Mouse (Mus musculus) stomach, postnatal 0 days (tissue): Measurements from ENCODE around the gene BC048403.

Experiments used
- CTCF ChIP-seq: IDR thresholded peaks from 2 replicates; pipeline ENCODE4 v1.5.1; 2016; ENCODE audit warnings: antibody characterized with exemption, low read depth, mild to moderate bottlenecking, moderate library complexity
- EP300 ChIP-seq: optimal IDR thresholded peaks from 2 replicates; pipeline ENCODE3; 2016; ENCODE audit warnings: antibody characterized with exemption

GRCm38 (mm10) chr10:121737256-121737655, 2.5 kb upstream of the BC048403 start:
- TF ChIP-seq EP300 (no peak), CTCF (no peak)
